Mouse (Mus musculus): Measurements from ENCODE around the gene Glrx. TPM values are rescaled to one million over a fixed set of nuclear protein-coding genes. Genes with fewer than 3 reads are reported as not detected.

The Glrx gene
- 6.9 and 7.2 TPM in 2 replicates for polyA plus RNA-seq (2012)

DNA sequence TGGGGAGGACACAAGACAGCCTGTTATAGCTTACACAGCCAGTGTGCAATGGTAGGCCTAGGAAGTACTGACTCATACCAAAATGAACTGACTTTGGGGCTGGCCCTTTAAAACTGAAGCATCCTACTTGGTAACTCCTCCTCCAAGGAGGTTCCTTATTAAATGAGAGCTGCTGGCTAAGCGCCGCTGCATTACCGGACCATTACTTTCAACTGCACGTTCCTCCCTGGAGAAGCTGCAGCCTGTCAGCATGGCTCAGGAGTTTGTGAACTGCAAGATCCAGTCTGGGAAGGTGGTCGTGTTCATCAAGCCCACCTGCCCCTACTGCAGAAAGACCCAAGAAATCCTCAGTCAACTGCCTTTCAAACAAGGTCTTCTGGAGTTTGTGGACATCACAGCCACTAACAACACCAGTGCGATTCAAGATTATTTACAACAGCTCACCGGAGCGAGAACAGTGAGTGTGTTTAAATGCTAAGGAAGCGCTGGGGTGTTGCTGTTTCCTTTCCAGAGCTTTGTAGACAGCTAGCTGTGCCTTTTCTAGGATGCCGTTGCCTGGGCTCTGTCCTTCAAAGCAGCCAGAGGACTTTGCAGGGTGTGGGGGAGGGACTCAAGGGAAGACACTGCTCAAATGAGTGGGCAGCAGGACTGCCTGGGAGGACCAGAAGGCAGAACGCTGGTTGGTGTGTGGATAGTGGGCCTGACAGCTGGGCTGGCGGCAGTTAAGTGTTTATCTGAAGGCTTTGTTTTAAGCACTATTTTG, at the start of gene Glrx:
Gene Glrx (plus strand): TSS at position 150 of the 763 bp plus-strand sequence.

Other genes with a start within 250 kb of the Glrx start
- 13.5 and 14.9 TPM in 2 replicates for gene Ell2, start 133.1 kb upstream of the Glrx start, polyA plus RNA-seq (2012)
- gene Rhobtb3, start 104.1 kb downstream of the Glrx start, polyA plus RNA-seq (2012), result 1.3 and 2.4 TPM in 2 replicates
- not detected in 2 replicates for gene Spata9, start 127.3 kb downstream of the Glrx start, polyA plus RNA-seq (2012)
- 1.5 and 1.6 TPM in 2 replicates for gene Rfesd, start 178.9 kb downstream of the Glrx start, polyA plus RNA-seq (2012)
- 1.7 and 2.3 TPM in 2 replicates for gene Gpr150, start 217.1 kb downstream of the Glrx start, polyA plus RNA-seq (2012)

Data from megakaryocyte-erythroid progenitor cell, adult 5 weeks (primary cell).